Mouse (Mus musculus) testis, adult 2 months (tissue): ENCODE results near the gene Prpf8.

ENCODE experiments used
- CTCF ChIP-seq: fragments of 200-500 bp; IDR thresholded peaks from 2 replicates; pipeline ENCODE4 v1.5.1; 2012; ENCODE audit warnings: low read depth, mild to moderate bottlenecking, inconsistent platforms, low read length, moderate library complexity; ENCODE audit not compliant: control insufficient read depth, insufficient read depth, insufficient replicate concordance
- POLR2A ChIP-seq: fragments of 200-500 bp; IDR thresholded peaks from 2 replicates; pipeline ENCODE4 v1.6.1; 2012; ENCODE audit warnings: low read depth, mild to moderate bottlenecking, inconsistent platforms, low read length, moderate library complexity; ENCODE audit not compliant: control insufficient read depth

DNA sequence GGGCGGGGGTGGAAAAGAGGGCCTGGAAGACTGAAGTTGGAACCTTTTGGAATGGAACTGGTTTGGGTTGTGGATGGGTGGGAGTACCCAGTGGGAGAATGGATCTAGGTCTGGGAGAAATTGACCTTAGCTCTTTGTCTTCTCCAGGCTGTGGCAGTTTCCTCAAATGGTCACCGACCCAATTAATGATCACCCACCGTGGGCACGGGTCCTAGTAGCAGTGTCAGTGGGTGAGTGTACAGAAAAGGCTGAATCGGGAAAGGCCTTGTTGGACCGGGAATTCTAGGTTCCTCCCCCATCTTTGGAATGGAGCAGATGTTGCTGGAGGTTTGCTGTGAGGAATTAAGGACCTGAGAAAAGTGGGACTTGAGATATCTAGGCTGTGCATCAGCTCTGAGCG, 18.2 kb upstream of the Prpf8 start:
- TF ChIP-seq CTCF = no peak
- TF ChIP-seq POLR2A = no peak
